Mouse (Mus musculus) forebrain, postnatal 0 days (tissue): Measurements from ENCODE around the gene Atxn7l3. TPM values are rescaled to one million over a fixed set of nuclear protein-coding genes. Genes with fewer than 3 reads are reported as not detected.
A peak's percentile ranks its signal among the peaks of the same experiment; 100 is the strongest.

Experiments used
- ATAC-seq: fragments of 200-750 bp; cut with Nextera tagmentation; 2 replicates; pipeline ENCODE4 v1.8.0; 2017; ENCODE audit warnings: mild to moderate bottlenecking, moderate library complexity
- DNase-seq: peaks from one replicate; pipeline ENCODE4 v3.0.0-alpha.2; 2015
- H3K27ac ChIP-seq: fragments of 300-500 bp; sonication (generic); 2 replicates; pipeline ENCODE4 v1.5.1; 2014; ENCODE audit warnings: low read depth, mild to moderate bottlenecking, antibody characterized with exemption, low read length, moderate library complexity, mixed read lengths
- H3K27me3 ChIP-seq: fragments of 300-500 bp; sonication (generic); 2 replicates; pipeline ENCODE4 v1.6.1; 2014; ENCODE audit warnings: mild to moderate bottlenecking, low read length, mixed read lengths; ENCODE audit not compliant: insufficient read depth
- H3K36me3 ChIP-seq: fragments of 300-500 bp; sonication (generic); 2 replicates; pipeline ENCODE4 v1.6.1; 2014; ENCODE audit warnings: mild to moderate bottlenecking, moderate library complexity; ENCODE audit not compliant: insufficient read depth
- H3K4me1 ChIP-seq: fragments of 300-500 bp; sonication (generic); 2 replicates; pipeline ENCODE4 v1.6.1; 2014; ENCODE audit warnings: antibody characterized with exemption; ENCODE audit not compliant: insufficient read depth
- H3K4me2 ChIP-seq: fragments of 300-500 bp; sonication (generic); 2 replicates; pipeline ENCODE4 v1.6.1; 2014; ENCODE audit warnings: low read depth, mild to moderate bottlenecking, moderate library complexity
- H3K4me3 ChIP-seq: fragments of 300-500 bp; sonication (generic); 2 replicates; pipeline ENCODE4 v1.5.1; 2014; ENCODE audit warnings: low read depth, low read length, mixed read lengths
- H3K9ac ChIP-seq: fragments of 300-500 bp; sonication (generic); 2 replicates; pipeline ENCODE4 v1.6.1; 2014; ENCODE audit warnings: mild to moderate bottlenecking
- H3K9me3 ChIP-seq: fragments of 300-500 bp; sonication (generic); 2 replicates; pipeline ENCODE4 v1.6.1; 2016; ENCODE audit warnings: low read length
- CTCF ChIP-seq: sonication (generic); IDR thresholded peaks from 2 replicates; pipeline ENCODE4 v1.5.1; 2016; ENCODE audit warnings: antibody characterized with exemption, control low read depth, low read depth
- WGBS: fragments of 180-500 bp; shearing (Covaris S2); extraction: QIAGEN DNeasy Blood & Tissue Kit; methylation state at CpG from one replicate; pipeline ENCODE4 v1.1.7; 2014; 5-methylcytosine and 5-hydroxymethylcytosine counted together
- polyA plus RNA-seq: library from polyadenylated mRNA; unstranded; fragments of >200 nt; fragmentation: Nextera tagmentation; extraction: Ambion mirVana; gene quantifications from 2 replicates; pipeline ENCODE4 v1.2.1, GENCODE M21; 2015
- total RNA-seq: library from RNA; depleted of rRNA; stranded (reverse); fragments of >200 nt; gene quantifications from 2 replicates; pipeline ENCODE4 v1.2.3, GENCODE M21; 2014

The Atxn7l3 gene
- total and polyA plus RNA-seq, 2 experiments from 2014 or later = 26.2 to 167 TPM

- H3K27ac ChIP-seq = peak within 1 kb of the TSS; percentile 21; the same call in 1 of the 2 replicates
- WGBS = 2% methylated on average over 41 of the region's 41 CpGs
- peak; percentile 80 for TF ChIP-seq CTCF
Observed at GRCm38 (mm10) chr11:102248630-102249230, 47.7 kb downstream of the Atxn7l3 start, which contains the start of gene BC030867. TSS of gene BC030867 (plus strand) at chr11:102248882.

GRCm38 (mm10) chr11:102246871-102247270 lies 49.6 kb downstream of the Atxn7l3 start:
- no peaks in the 10 kb centered on the region for H3K27me3 ChIP-seq
- no peak for DNase-seq
- no peak overlapping the region for H3K9ac ChIP-seq
- WGBS = 91% methylated on average over 4 of the region's 4 CpGs
- peaks cover 6% of the 10 kb centered on the region; the same call in 1 of the 2 replicates for H3K4me1 ChIP-seq
- no peaks in the 10 kb centered on the region for H3K36me3 ChIP-seq
- no peak overlapping the region for H3K4me2 ChIP-seq
- 0 out of 2 replicates have a peak, but pooled peaks have one; percentile 31 for TF ChIP-seq CTCF
- no peak overlapping the region for H3K4me3 ChIP-seq
- H3K9me3 ChIP-seq = no peaks in the 10 kb centered on the region
- no peak overlapping the region for H3K27ac ChIP-seq
- no peak for ATAC-seq

More at GRCm38 (mm10) chr11:102248630-102249230, 47.7 kb downstream of the Atxn7l3 start, which contains the start of gene BC030867:
- no peak within 1 kb of the TSS for H3K9ac ChIP-seq
- no peaks in the 10 kb centered on the region for H3K9me3 ChIP-seq
- H3K27me3 ChIP-seq = no peaks in the 10 kb centered on the region
- ATAC-seq (peak; percentile 36; the same call in 1 of the 2 replicates), DNase-seq (peak; percentile 98)
- H3K4me2 ChIP-seq = peak within 1 kb of the TSS; percentile 92
- peak within 1 kb of the TSS; percentile 44 for H3K4me3 ChIP-seq
- peaks cover 6% of the 10 kb centered on the region; the same call in 1 of the 2 replicates for H3K4me1 ChIP-seq
- H3K36me3 ChIP-seq = no peaks in the 10 kb centered on the region

GRCm38 (mm10) chr11:102246273-102246635 lies 50.2 kb downstream of the Atxn7l3 start:
- no peak overlapping the region for H3K27ac ChIP-seq
- H3K36me3 ChIP-seq = no peaks in the 10 kb centered on the region
- ATAC-seq (no peak), DNase-seq (no peak)
- 67% methylated on average over 6 of the region's 6 CpGs for WGBS
- H3K9ac ChIP-seq = no peak overlapping the region
- no peaks in the 10 kb centered on the region for H3K9me3 ChIP-seq
- peaks cover 6% of the 10 kb centered on the region; the same call in 1 of the 2 replicates for H3K4me1 ChIP-seq
- no peak overlapping the region for H3K4me2 ChIP-seq
- no peaks in the 10 kb centered on the region for H3K27me3 ChIP-seq
- no peak overlapping the region for H3K4me3 ChIP-seq
- TF ChIP-seq CTCF = no peak

- TF ChIP-seq CTCF = no peak
- H3K9me3 ChIP-seq = no peaks in the 10 kb centered on the region
- peak overlapping the region; percentile 78 for H3K4me2 ChIP-seq
- peak overlapping the region; percentile 40 for H3K4me3 ChIP-seq
- DNase-seq = no peak
- H3K9ac ChIP-seq = peak overlapping the region; percentile 57
- no peaks in the 10 kb centered on the region for H3K36me3 ChIP-seq
- 35% methylated on average over 14 of the region's 14 CpGs for WGBS
- 0 out of 2 replicates have a peak, but pooled peaks have one; percentile 8 for ATAC-seq
- H3K4me1 ChIP-seq = peaks cover 6% of the 10 kb centered on the region; the same call in 1 of the 2 replicates
- no peaks in the 10 kb centered on the region for H3K27me3 ChIP-seq
- no peak overlapping the region for H3K27ac ChIP-seq
Observed at GRCm38 (mm10) chr11:102245581-102246272, 50.7 kb downstream of the Atxn7l3 start.

- Histone ChIP-seq H3K9me3 (no peaks in the 10 kb centered on the region), H3K4me2 (peak overlapping the region; percentile 78), H3K4me3 (peak overlapping the region; percentile 40), H3K27ac (peak overlapping the region; percentile 45; the same call in 1 of the 2 replicates), H3K27me3 (no peaks in the 10 kb centered on the region), H3K4me1 (peaks cover 6% of the 10 kb centered on the region; the same call in 1 of the 2 replicates), H3K36me3 (no peaks in the 10 kb centered on the region), H3K9ac (peak overlapping the region; percentile 57)
- peak; percentile 94 for ATAC-seq
- TF ChIP-seq CTCF = no peak; the same call in 1 of the 2 replicates
- DNase-seq = peak; percentile 87
- WGBS = 2% methylated on average over 32 of the region's 32 CpGs
Observed at GRCm38 (mm10) chr11:102244926-102245449, 51.4 kb downstream of the Atxn7l3 start.

DNA sequence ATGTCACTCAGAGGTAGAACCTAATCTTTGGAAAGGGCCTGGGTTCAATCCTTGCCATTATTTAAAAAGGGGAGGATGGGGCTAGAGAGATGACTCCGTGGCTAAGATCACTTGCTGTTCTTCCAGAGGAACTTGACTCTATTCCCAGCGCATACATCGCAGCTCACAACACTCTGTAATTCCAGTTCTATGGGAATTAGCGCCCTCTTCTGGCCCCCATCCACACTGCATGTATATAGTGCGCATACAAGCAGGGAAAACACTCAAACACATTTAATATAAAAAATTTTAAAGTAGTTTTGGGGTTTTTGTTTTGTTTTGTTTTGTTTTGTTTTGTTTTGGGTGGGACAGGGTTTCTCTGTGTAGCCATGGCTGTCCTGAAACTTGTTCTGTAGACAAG lies 54.6 kb downstream of the Atxn7l3 start:
- TF ChIP-seq CTCF = no peak
- no peak overlapping the region for H3K9ac ChIP-seq
- no peaks in the 10 kb centered on the region for H3K36me3 ChIP-seq
- 63% methylated on average over 5 of the region's 5 CpGs for WGBS
- no peak overlapping the region for H3K27ac ChIP-seq
- no peak overlapping the region for H3K4me2 ChIP-seq
- H3K4me3 ChIP-seq = no peak overlapping the region
- H3K4me1 ChIP-seq = peaks cover 6% of the 10 kb centered on the region; the same call in 1 of the 2 replicates
- H3K27me3 ChIP-seq = no peaks in the 10 kb centered on the region
- no peak for DNase-seq
- ATAC-seq = no peak
- no peaks in the 10 kb centered on the region for H3K9me3 ChIP-seq
